Mouse (Mus musculus): ENCODE measurements around the gene Trpm1.

Trpm1 gene

GRCm38 (mm10) chr7:64159612-64160591, 6.3 kb downstream of the Trpm1 start:
- ChIA-PET POLR2A (interaction anchor here in 3 of 4 experiments (0.6 to 8.0 kb wide), 32 partner anchors 9 to 404 kb away, joined by 3 to 73 read pairs (median 4); partner anchors contain the start of genes Mphosph10 (in 2 of the 3), Mcee (in 1 of the 3) and Mtmr10 (in 1 of the 3)), CTCF (interaction anchor here in 1 of 4 experiments (1.3 kb wide), 1 partner anchor 405 kb away, joined by 4 read pairs; no protein-coding TSS in a partner anchor)

- ChIA-PET POLR2A (interaction anchor here in 3 of 4 experiments (0.7 to 8.0 kb wide), 12 partner anchors 10 to 1113 kb away, joined by 3 to 73 read pairs (median 6); partner anchors contain the start of gene Mtmr10 (in 1 of the 3)), CTCF (interaction anchor here in 1 of 4 experiments (1.3 kb wide), 1 partner anchor 406 kb away, joined by 4 read pairs; no protein-coding TSS in a partner anchor)
These were observed 7.3 kb downstream of the Trpm1 start for GRCm38 (mm10) chr7:64160737-64161470.

GRCm38 (mm10) chr7:64161990-64162389, 8.4 kb downstream of the Trpm1 start:
- ChIA-PET POLR2A (interaction anchor here in 2 of 4 experiments (0.9 to 8.0 kb wide), 3 partner anchors 23 to 30 kb away, joined by 4 to 73 read pairs (median 5); no protein-coding TSS in a partner anchor), CTCF (no interaction called here)

- POLR2A ChIA-PET, result interaction anchor here in 3 of 4 experiments (0.8 to 4.8 kb wide), 4 partner anchors 22 to 124 kb away, joined by 3 to 35 read pairs (median 4); partner anchors contain the start of gene Mtmr10 (in 1 of the 3)
- CTCF ChIA-PET, result no interaction called here
These were observed 9.5 kb downstream of the Trpm1 start for GRCm38 (mm10) chr7:64163086-64163485.

- POLR2A ChIA-PET, result interaction anchor here in 3 of 4 experiments (0.8 to 4.8 kb wide), 5 partner anchors 21 to 229 kb away, joined by 3 to 35 read pairs (median 3); partner anchors contain the start of genes Mcee (in 1 of the 3), Mphosph10 (in 1 of the 3) and Mtmr10 (in 1 of the 3)
- CTCF ChIA-PET, result interaction anchor here in 3 of 4 experiments (0.6 to 1.6 kb wide), 4 partner anchors 67 to 119 kb away, joined by 3 to 6 read pairs (median 4); no protein-coding TSS in a partner anchor
These were observed 10.3 kb downstream of the Trpm1 start for GRCm38 (mm10) chr7:64163890-64164289.

GRCm38 (mm10) chr7:64164997-64165396, 11.4 kb downstream of the Trpm1 start:
- CTCF ChIA-PET, result interaction anchor here (0.6 to 1.6 kb wide), 14 partner anchors 10 to 986 kb away, joined by 3 to 13 read pairs (median 4); no protein-coding TSS in a partner anchor
- POLR2A ChIA-PET, result interaction anchor here in 3 of 4 experiments (0.6 to 4.8 kb wide), 8 partner anchors 20 to 580 kb away, joined by 3 to 35 read pairs (median 3); partner anchors contain the start of genes Mcee (in 1 of the 3) and Mphosph10 (in 1 of the 3)

- CTCF ChIA-PET, result interaction anchor here in 1 of 4 experiments (0.6 to 0.8 kb wide), 2 partner anchors 11 to 575 kb away, joined by 3 to 6 read pairs; no protein-coding TSS in a partner anchor
- POLR2A ChIA-PET, result interaction anchor here in 2 of 4 experiments (0.8 to 4.8 kb wide), 8 partner anchors 8 to 101 kb away, joined by 3 to 35 read pairs (median 4); no protein-coding TSS in a partner anchor
These were observed 12.4 kb downstream of the Trpm1 start for GRCm38 (mm10) chr7:64166025-64166424.

- POLR2A ChIA-PET, result interaction anchor here in 3 of 4 experiments (0.6 to 4.8 kb wide), 10 partner anchors 9 to 279 kb away, joined by 3 to 35 read pairs (median 3); no protein-coding TSS in a partner anchor
- CTCF ChIA-PET, result interaction anchor here in 2 of 4 experiments (0.6 to 0.8 kb wide), 3 partner anchors 11 to 908 kb away, joined by 3 to 6 read pairs (median 6); no protein-coding TSS in a partner anchor
These were observed 13.1 kb downstream of the Trpm1 start for GRCm38 (mm10) chr7:64166724-64167123.

GRCm38 (mm10) chr7:64179310-64179709, 25.7 kb downstream of the Trpm1 start:
- CTCF ChIA-PET, result no interaction called here
- POLR2A ChIA-PET, result interaction anchor here in 1 of 4 experiments (0.9 kb wide), 1 partner anchor 14 kb away, joined by 3 read pairs; no protein-coding TSS in a partner anchor

- ChIA-PET CTCF (interaction anchor here in 1 of 4 experiments (1.1 to 1.3 kb wide), 3 partner anchors 41 to 207 kb away, joined by 3 read pairs; partner anchors contain the start of genes Mcee and Mphosph10), POLR2A (interaction anchor here in 3 of 4 experiments (0.6 to 6.1 kb wide), 73 partner anchors 8 to 879 kb away, joined by 3 to 73 read pairs (median 4); partner anchors contain the start of genes Mtmr10 (in 3 of the 3), Fan1 (in 1 of the 3), Mcee (in 1 of the 3) and Mphosph10 (in 1 of the 3))
These were observed 31.7 kb downstream of the Trpm1 start for GRCm38 (mm10) chr7:64185203-64185931.

- ChIA-PET CTCF (interaction anchor here in 1 of 4 experiments (1.1 to 1.3 kb wide), 2 partner anchors 40 to 206 kb away, joined by 3 read pairs; partner anchors contain the start of genes Mcee and Mphosph10), POLR2A (interaction anchor here in 3 of 4 experiments (0.6 to 6.1 kb wide), 48 partner anchors 8 to 879 kb away, joined by 3 to 73 read pairs (median 6); partner anchors contain the start of genes Mtmr10 (in 2 of the 3), Fan1 (in 1 of the 3), Mcee (in 1 of the 3) and Mphosph10 (in 1 of the 3))
These were observed 32.3 kb downstream of the Trpm1 start for GRCm38 (mm10) chr7:64185932-64186312.

- ChIA-PET POLR2A (interaction anchor here in 3 of 4 experiments (0.8 to 6.2 kb wide), 25 partner anchors 8 to 448 kb away, joined by 3 to 61 read pairs (median 6); partner anchors contain the start of genes Mtmr10 (in 2 of the 3), Mcee (in 1 of the 3) and Mphosph10 (in 1 of the 3)), CTCF (no interaction called here)
These were observed 38.8 kb downstream of the Trpm1 start for GRCm38 (mm10) chr7:64192261-64192943.

GRCm38 (mm10) chr7:64193476-64193875, 39.8 kb downstream of the Trpm1 start:
- ChIA-PET CTCF (interaction anchor here in 1 of 4 experiments (0.6 kb wide), 1 partner anchor 653 kb away, joined by 3 read pairs; no protein-coding TSS in a partner anchor), POLR2A (interaction anchor here in 3 of 4 experiments (0.6 to 6.2 kb wide), 24 partner anchors 9 to 335 kb away, joined by 3 to 61 read pairs (median 5); partner anchors contain the start of genes Mtmr10 (in 2 of the 3), Fan1 (in 1 of the 3), Mcee (in 1 of the 3) and Mphosph10 (in 1 of the 3))

- POLR2A ChIA-PET, result interaction anchor here in 3 of 4 experiments (0.7 to 6.2 kb wide), 3 partner anchors 10 to 44 kb away, joined by 4 to 52 read pairs (median 38); no protein-coding TSS in a partner anchor
- CTCF ChIA-PET, result interaction anchor here in 1 of 4 experiments (0.7 kb wide), 1 partner anchor 160 kb away, joined by 3 read pairs; no protein-coding TSS in a partner anchor
These were observed 42.5 kb downstream of the Trpm1 start for GRCm38 (mm10) chr7:64196114-64196513.

- ChIA-PET POLR2A (interaction anchor here (0.7 to 3.5 kb wide), 16 partner anchors 10 to 1975 kb away, joined by 3 to 33 read pairs (median 4); partner anchors contain the start of gene Mtmr10 (in 1 of the 4)), CTCF (interaction anchor here in 1 of 4 experiments (1.3 kb wide), 1 partner anchor 13 kb away, joined by 3 read pairs; no protein-coding TSS in a partner anchor)
These were observed 55.1 kb downstream of the Trpm1 start for GRCm38 (mm10) chr7:64208700-64209099.

Measured in embryonic stem cell, embryonic (primary cell).